Mouse (Mus musculus) cerebellum, postnatal 14 days (tissue): ENCODE data around the gene BC030500.

Source experiments
- DNase-seq, 2 experiments: peaks; one replicate each; pipeline ENCODE4 v3.0.0; 2021; ENCODE audit warnings: mixed read lengths in 2 of 2

The BC030500 gene

DNA sequence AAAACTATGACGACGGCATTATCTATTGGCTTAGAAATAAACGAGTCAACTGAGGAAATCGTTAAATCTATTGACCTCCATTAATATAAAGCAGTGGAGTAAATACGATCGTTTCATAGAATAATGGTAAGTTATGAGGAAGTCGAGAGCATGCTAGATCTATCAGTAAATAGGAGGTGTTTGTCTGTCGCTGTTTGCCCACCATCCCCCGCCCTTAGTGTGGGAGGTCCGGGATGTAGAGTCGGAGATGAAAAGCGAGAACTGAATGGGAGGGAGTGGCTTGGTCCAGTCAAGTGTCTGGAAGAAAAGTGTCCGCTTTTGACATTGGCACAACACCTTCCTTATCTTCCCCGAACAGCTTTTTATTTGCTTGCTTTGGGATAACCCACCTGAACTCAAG is at the start of gene BC030500:
Gene BC030500 (plus strand): TSS at position 79 of the 400 bp plus-strand sequence.
- DNase-seq: no peak

GRCm38 (mm10) chr8:58886405-58886804 is 25.1 kb upstream of the BC030500 start:
- peak; percentile 44 to 63 for DNase-seq

DNA sequence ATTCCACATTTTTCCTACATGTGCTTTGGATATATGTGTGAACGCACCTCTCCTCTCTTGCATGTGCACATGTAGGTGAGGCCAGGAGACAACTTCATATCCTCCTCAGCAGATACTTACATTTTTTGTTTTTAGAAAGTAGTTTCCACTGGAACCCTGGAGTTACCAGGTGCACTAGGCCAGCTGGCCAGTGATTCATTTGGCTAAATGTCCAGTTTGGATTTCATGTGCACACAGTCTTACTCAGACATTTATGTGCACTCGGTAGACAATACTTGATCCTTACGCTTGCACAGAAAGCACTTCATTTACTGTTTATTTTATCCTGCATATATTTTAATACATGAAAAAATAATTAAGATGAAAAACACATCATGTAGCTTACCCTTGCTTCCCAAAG is 21.0 kb upstream of the BC030500 start:
- peak; percentile 53 to 73 for DNase-seq

DNA sequence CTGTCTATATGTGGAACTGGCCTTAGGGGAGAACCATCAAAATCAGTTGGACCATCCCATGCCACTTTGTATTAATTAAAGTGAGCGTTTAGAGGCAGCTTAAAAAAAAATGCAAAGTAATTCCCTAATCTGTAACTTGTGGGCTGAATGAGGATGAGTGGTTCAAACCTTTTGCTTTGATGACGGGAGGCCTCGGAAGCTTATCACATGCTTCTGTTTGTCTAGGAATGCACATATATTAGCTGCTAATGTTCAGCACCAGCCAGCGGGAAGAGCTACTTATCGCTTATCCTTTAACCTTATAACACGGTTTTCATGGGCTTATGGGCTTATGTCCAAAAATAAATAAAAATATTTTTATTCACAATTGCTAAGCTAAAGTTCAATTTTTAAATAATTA is 15.6 kb upstream of the BC030500 start:
- DNase-seq: no peak

DNA sequence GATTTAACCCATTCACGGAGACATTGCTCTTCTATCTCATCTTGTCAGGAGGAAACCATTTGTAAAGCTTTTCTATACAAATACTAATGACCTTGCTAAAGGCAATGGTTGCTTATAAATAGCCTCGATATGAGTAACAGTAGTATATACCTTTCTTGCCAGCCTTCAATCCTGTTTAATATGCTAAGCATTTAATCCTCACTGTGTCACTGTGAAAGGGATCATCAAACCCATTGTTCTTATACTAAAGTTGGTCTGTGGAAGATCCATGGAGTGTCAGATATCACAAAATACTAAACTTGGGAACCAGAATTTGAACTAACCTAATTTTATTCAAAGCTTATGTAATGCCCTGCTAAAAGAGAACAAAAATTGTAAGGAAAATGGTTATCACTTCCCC is 7.1 kb upstream of the BC030500 start:
- no peak for DNase-seq

DNA sequence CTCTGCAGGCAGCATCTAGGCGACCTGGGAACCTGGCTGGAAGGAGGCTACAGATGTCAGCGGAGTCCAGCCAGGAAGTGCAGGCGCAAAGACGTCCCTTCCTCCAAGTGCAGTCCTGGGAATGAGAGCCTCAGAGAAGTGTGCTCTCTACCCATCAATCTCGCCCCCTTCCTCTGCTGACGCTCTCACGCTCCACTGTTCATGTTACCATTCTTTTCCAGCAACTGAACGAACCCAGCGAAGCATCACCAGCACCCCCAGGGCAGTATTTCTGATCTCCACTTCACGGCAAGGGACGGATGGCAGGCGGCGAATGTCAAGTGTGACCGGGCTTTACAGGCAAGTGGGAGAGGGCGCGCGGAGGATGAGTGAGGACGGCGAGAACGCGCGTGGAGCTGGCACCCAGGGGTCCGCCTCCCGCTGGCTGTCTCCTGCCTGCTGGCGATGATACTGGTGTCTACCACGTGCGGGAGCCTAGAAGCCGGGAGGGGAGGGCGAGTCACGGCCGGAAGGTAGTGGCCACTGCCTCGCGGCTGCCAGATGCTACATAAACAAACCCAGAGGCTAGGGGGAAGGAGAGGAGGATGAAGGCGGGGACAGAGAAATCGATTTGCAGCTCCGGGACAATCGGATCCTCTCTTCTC is 763 bp downstream of the BC030500 start, which contains the start of gene Galntl6:
Gene Galntl6 (minus strand): TSS at position 445 of the 644 bp plus-strand sequence.
- DNase-seq: peak; percentile 61 to 65

DNA sequence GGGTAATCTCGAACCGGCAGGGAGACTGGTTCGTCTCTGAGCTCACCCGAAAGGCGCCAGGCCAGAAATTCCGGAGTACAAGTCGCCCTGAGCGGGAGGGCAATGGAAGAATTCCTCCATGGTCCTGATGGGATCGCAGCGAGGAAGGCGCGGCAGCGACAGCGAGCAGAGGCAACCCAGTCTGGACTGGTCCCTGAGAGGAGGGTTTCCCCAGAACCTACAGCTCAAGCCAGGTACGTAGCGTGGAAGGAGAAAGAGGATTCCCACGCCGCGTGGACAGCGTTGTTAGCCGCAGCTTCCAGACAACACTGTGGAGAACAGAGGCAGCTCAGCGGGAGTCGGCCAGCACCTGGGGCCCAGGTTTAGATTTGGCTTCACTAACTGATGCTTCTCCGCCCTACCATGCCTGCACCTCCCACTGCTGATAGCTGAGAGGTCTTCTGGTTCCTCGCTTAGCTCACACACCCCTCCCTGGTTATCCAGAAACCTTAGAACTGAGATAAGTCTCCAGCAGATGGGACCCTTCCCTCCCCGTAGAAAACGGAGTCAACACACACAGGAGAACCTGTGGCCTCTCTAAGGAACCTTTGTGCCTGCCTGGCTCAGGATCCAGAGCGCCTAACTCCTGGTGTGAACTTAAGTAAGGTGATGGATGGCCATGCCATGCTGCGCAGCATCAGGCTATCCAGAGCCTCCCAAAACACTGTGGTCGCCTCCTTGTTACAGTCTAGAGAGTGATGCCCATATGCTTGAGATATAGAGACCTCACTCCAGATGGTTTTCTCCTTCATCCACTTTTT is 1.5 kb downstream of the BC030500 start:
- peak; percentile 58 for DNase-seq

DNA sequence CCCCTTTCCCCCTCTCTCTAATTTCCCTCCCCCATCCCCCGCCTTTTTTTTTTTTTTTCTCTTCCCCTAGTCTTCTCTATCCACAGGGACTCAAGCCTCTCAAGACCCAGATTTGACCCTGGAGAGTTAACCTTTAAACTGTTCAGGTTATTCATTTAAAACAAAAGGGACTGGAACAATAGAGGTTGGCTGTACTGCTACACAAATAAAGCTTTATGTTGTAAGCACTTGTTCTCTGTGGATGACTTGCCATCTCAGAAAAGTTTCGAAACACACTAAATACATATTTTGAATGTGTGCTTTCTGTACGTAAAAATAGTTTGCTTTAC is 2.0 kb downstream of the BC030500 start:
- no peak for DNase-seq

GRCm38 (mm10) chr8:58915142-58915541 is 3.6 kb downstream of the BC030500 start:
- no peak for DNase-seq

GRCm38 (mm10) chr8:58931066-58931465 is 19.5 kb downstream of the BC030500 start:
- no peak for DNase-seq

GRCm38 (mm10) chr8:58943773-58944172 is 32.2 kb downstream of the BC030500 start:
- DNase-seq: no peak

DNA sequence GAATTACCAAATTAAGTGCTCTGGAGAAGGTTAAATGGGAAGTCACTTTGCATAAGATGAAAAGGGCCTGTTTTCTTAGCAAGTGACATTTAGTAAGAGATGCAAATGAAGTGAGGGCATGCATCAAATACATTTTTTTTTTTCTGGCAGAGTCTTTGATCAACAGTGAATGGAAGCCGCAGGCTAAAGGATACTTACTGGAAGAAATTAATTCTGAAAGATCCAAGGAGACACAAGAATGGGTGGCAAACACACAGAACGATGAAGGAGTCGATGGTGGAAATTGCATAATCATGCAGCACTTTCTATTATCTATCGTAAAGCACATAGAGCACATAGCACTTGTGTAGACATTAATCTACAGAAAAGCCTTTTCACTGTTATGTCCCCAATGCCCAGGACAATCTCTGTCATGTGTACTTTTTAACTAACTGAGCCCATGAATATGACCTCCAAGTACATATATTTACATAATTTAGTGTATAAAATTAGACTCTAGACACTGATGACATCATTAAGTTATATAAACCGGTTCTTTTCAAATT is 45.7 kb downstream of the BC030500 start:
- no peak for DNase-seq
